Mouse (Mus musculus) heart, postnatal 25 days (tissue): ENCODE data around the gene Tppp2. TPM values are rescaled to one million over a fixed set of nuclear protein-coding genes. Genes with fewer than 3 reads are reported as not detected.

Experiments used
- DNase-seq: peaks from one replicate; pipeline ENCODE4 v3.0.0; 2022; ENCODE audit warnings: low spot score
- intact Hi-C: fragments of 180-260 bp; cut with DNase I; formaldehyde crosslinking; loops from one replicate; pipeline ENCODE4 v1.15.1; 2025
- total RNA-seq, 2 experiments: library from RNA; stranded (reverse); gene quantifications; 2 replicates each; pipeline ENCODE4 v1.2.3; 2021

Tppp2 gene
- total RNA-seq, 2 experiments from 2014 or later: not detected

DNA sequence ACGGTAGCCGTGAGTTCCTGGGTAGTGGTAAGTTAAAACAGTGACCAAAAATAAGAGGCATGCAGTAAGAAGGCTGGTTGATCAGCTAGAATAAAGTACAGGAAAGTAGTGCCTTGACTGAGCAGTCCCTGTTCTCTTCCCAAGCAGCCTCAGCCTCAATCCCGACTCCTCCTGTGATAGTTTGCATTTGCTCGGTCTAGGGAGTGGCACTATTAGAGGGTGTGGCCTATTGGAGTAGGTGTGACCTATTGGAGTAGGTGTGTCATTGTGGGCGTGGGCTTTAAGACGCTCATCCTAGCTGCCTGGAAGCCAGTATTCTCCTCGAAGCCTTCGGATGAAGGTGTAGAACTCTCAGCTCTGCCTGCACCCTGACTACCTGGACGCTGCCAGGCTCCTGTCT is 20.8 kb downstream of the Tppp2 start:
- no peak for DNase-seq
- intact Hi-C loops: loop anchor here (10.0 kb wide), 1 partner anchor 54 kb away; the partner anchor contains the start of gene Mettl17

DNA sequence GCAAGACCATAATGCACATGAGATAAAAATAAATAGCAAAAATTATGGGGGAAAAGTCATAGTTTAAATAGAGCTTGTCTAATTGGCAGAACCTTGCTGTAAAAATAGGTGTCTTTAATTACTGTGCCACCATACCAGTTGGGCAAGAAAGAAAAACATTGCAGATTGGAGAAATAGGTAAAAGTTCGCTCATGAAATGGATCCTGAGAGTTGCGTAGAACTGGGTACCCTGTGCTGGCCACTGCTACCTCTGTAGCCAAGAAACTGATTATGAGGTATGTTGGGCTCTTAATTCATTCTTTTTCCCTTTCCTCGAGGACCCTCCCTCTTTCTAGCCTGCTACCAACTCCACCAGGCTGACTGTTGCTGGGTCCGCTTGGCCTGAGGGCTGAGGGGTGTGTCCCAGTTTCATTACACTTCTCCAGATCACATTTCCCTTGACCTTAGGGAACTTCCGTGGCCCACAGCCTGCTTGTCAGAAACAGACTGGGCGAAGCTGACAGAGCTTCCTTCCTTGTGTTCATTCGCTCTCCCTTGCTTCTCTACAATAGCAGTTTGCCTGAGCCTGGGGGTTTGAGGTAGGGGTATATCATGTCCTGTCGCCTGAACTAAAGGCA is 22.8 kb downstream of the Tppp2 start:
- DNase-seq: no peak
- intact Hi-C loops: loop anchor here (2.0 kb wide), 1 partner anchor 44 kb away; the partner anchor contains the start of gene Arhgef40

DNA sequence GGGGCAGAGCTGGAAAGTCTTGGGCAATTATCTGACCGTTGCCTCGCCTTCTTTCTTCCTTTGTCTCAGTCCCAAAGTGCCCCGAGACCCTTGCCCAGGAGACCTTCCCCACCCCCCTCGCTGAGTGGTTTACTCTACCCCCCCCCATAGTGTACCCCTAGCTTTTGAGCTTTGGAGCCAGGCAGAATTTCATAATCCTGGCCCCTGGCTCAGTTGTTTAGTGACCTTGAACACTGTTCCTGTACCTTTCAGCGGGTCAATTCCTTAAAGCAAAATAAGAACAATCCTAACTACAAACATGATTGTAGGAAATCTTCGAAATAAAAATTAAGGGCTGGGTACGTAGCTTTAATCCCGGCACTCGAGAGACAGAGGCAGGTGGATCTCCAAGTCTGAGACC is 23.4 kb downstream of the Tppp2 start:
- DNase-seq: no peak
- intact Hi-C loops: loop anchor here (2.0 kb wide), 1 partner anchor 43 kb away; the partner anchor contains the start of gene Arhgef40

DNA sequence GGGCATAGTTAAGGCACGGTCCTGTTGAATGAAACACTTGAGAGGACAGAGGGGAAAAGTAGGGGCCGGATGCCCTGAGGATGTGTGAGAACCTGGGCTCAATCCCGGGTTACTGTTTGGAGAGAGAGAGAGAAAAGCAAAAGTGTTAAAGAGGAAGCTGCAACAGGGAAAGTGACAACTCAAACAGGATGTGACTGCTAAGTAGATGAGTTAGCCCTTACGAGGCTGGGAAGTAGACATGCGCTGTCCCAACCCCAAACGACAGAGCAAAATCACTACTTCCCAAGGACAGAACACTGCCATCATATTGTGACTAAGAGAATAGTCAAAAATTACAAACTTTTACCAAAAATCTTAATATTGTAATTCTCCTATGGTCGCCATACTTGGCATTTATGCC is 24.0 kb downstream of the Tppp2 start:
- intact Hi-C loops: no loop called here
- DNase-seq: no peak

DNA sequence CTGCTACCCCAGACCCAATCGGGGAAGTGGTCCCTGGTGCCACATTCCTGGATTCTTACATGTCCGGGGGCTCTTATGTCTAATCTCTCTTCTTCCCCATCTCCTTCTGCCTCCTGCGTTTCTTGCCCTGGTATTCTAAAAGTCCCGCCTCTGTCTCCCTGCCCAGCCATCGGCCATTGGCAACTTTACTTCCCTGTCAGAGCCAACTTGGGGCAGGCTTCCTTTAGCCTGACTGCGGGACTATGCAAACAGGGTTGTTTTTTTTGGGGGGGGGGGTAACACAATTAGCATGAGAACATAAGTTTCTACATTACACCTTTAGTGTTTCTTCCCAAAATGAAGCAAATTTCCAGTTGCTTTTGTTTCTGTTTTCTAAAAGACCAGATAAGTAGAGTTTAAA is 25.1 kb downstream of the Tppp2 start:
- DNase-seq: no peak
- intact Hi-C loops: no loop called here

DNA sequence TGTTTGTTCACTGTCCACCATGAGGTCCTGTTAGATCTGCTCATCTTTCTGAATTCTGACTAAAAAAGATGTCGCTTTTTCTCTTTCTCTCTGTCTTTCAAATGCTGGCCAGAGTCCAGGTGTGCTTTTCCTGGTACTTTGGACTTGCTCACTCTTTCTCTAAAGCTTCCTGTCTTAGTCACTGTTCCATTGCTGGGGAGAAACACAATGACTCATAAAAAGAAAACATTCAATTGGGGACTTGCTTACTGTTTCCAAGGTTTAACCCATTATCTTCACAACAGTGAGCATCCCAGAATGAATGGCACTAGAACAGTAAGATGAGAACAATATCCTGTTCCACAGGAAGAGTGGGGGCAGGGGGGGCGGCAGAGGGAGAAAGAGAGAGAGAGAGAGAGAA is 42.1 kb downstream of the Tppp2 start:
- no peak for DNase-seq

DNA sequence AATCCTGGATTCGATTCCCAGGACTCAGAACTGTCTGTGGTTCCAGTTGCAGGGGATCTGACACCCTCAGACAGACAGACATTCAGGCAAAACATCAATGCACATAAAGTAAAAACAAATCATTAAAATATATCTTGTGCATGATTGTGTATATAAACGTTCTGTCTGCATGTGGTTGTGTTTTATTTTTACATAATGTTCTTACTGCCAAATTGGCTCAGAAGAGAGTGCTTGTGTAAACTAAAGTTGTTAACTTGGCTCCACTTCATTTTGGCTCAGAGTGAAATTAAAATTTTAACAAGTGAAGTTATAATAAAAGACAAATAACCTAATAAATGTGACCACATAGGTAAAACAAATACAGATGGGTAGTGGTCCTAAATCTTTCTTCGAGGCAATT is 49.2 kb downstream of the Tppp2 start:
- DNase-seq: no peak
- intact Hi-C loops: no loop called here

More for the DNA sequence above, 42.1 kb downstream of the Tppp2 start:
- intact Hi-C loops: no loop called here

Other genes with a start within 250 kb of the Tppp2 start
- gene Gm17079, start 223.0 kb upstream of the Tppp2 start, total RNA-seq: not detected
- gene Gm5800, start 201.2 kb upstream of the Tppp2 start, total RNA-seq: not detected
- gene Ang4, start 144.8 kb upstream of the Tppp2 start, total RNA-seq: not detected
- gene AY358078, start 118.4 kb upstream of the Tppp2 start, total RNA-seq: not detected
- not detected for gene Ear6, start 64.7 kb upstream of the Tppp2 start, total RNA-seq
- 10 to 100 TPM; 19.8 to 20.9 TPM for gene Mettl17, start 33.6 kb upstream of the Tppp2 start, total RNA-seq
- under 1 TPM in 1 of 2 experiments, not detected in 1; 0.36 TPM for gene Slc39a2, start 25.5 kb upstream of the Tppp2 start, total RNA-seq
- 1,000 to 10,000 TPM; 1,299 to 1,387 TPM for gene Ndrg2, start 4.3 kb upstream of the Tppp2 start, total RNA-seq
- gene Rnase13, start 4.3 kb downstream of the Tppp2 start, total RNA-seq: not detected
- 10 to 100 TPM; 31.2 to 41.2 TPM for gene Arhgef40, start 66.3 kb downstream of the Tppp2 start, total RNA-seq
- 1 to 10 TPM; 3.3 to 3.9 TPM for gene Tmem253, start 97.2 kb downstream of the Tppp2 start, total RNA-seq
- 10 to 100 TPM; 24.8 to 29.0 TPM for gene Zfp219, start 102.3 kb downstream of the Tppp2 start, total RNA-seq
- gene Olfr221, start 124.0 kb downstream of the Tppp2 start, total RNA-seq: not detected
- 100 to 1,000 TPM; 132 to 147 TPM for gene Hnrnpc, start 185.6 kb downstream of the Tppp2 start, total RNA-seq
- gene Rpgrip1, start 192.3 kb downstream of the Tppp2 start, total RNA-seq: not detected